Mouse (Mus musculus): Measurements from ENCODE around the gene Gm5891. TPM values are rescaled to one million over a fixed set of nuclear protein-coding genes. Genes with fewer than 3 reads are reported as not detected.
"Not testable (repeated sequence)": the region's sequence is repeated elsewhere in the genome, so short reads cannot be mapped to it uniquely, and the experiment has no call there.

Gene Gm5891
- not detected for total RNA-seq (2021)
- long read RNA-seq, experiment 1, result 0 reads
- long read RNA-seq, experiment 2, result 0 reads

DNA sequence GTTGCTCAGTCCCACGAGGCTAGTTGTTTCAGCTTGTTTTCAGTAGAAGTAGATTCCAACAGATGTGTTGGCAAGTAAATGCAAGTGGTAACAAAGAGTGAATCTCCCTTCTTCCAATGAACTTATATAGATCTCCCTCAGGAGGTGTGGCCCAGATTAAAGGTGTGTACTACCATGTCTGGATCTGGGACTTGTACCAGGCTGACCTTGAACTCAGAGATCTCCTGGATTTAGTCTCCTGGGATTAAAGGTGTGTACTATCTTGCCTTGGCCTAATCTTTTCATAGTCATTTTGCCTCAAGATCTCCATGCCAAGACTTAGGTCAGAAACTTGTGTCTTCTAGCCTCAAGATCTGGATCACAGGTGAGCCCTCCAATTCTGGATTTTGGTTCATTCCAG, at the start of gene Gm5891:
Gene Gm5891 (minus strand): TSS at position 101 of the 400 bp plus-strand sequence.
- not testable (repeated sequence) for DNase-seq (ENCODE audit: low spot score in 2 of 2)

Other genes starting within 250 kb of the Gm5891 start
- gene Gm4175, start 159.8 kb downstream of the Gm5891 start, total RNA-seq (2021), result not detected
- gene Gm4177, start 124.6 kb downstream of the Gm5891 start, total RNA-seq (2021), result not detected
- not detected for gene Vmn1r135, start 88.9 kb downstream of the Gm5891 start, total RNA-seq (2021)
- not detected for gene Gm5725, start 77.0 kb downstream of the Gm5891 start, total RNA-seq (2021)
- not detected for gene Vmn1r137, start 73.3 kb upstream of the Gm5891 start, total RNA-seq (2021)
- not detected for gene Vmn1r138, start 107.6 kb upstream of the Gm5891 start, total RNA-seq (2021)
- gene Gm6176, start 135.0 kb upstream of the Gm5891 start, total RNA-seq (2021), result not detected
- not detected for gene Vmn1r139, start 147.8 kb upstream of the Gm5891 start, total RNA-seq (2021)
- not detected for gene Gm16451, start 197.0 kb upstream of the Gm5891 start, total RNA-seq (2021)
- not detected for gene Gm10666, start 213.4 kb upstream of the Gm5891 start, total RNA-seq (2021)
- not detected for gene Vmn1r142, start 242.7 kb upstream of the Gm5891 start, total RNA-seq (2021)

Data from gastrocnemius, postnatal 4 days (tissue).